Mouse (Mus musculus) forebrain, embryonic 13.5 days (tissue): Measurements from ENCODE around the gene Habp4. TPM values are rescaled to one million over a fixed set of nuclear protein-coding genes. Genes with fewer than 3 reads are reported as not detected.

Experiments used
- ATAC-seq: fragments of 200-750 bp; cut with Nextera tagmentation; 2 replicates; pipeline ENCODE4 v1.8.0; 2017
- H3K27ac ChIP-seq: fragments of 300-500 bp; sonication (generic); 2 replicates; pipeline ENCODE4 v1.5.1; 2015; ENCODE audit warnings: inconsistent platforms, mild to moderate bottlenecking, moderate library complexity
- H3K27me3 ChIP-seq: fragments of 300-500 bp; sonication (generic); 2 replicates; pipeline ENCODE4 v1.6.1; 2015; ENCODE audit warnings: mild to moderate bottlenecking, inconsistent platforms
- H3K36me3 ChIP-seq: fragments of 300-500 bp; sonication (generic); 2 replicates; pipeline ENCODE4 v1.6.1; 2015; ENCODE audit warnings: mild to moderate bottlenecking, inconsistent platforms; ENCODE audit not compliant: poor library complexity, severe bottlenecking
- H3K4me1 ChIP-seq: fragments of 300-500 bp; sonication (generic); 2 replicates; pipeline ENCODE4 v1.6.1; 2015; ENCODE audit warnings: inconsistent platforms
- H3K4me2 ChIP-seq: fragments of 300-500 bp; sonication (generic); 2 replicates; pipeline ENCODE4 v1.6.1; 2015; ENCODE audit warnings: inconsistent platforms, mild to moderate bottlenecking, moderate library complexity
- H3K4me3 ChIP-seq: fragments of 300-500 bp; sonication (generic); 2 replicates; pipeline ENCODE4 v1.5.1; 2015; ENCODE audit warnings: mild to moderate bottlenecking, inconsistent platforms
- H3K9ac ChIP-seq: fragments of 300-500 bp; sonication (generic); 2 replicates; pipeline ENCODE4 v1.6.1; 2015; ENCODE audit warnings: mild to moderate bottlenecking, inconsistent platforms
- H3K9me3 ChIP-seq: fragments of 300-500 bp; sonication (generic); replicated peaks from 2 replicates; pipeline ENCODE4 v1.6.1; 2016; ENCODE audit warnings: inconsistent platforms
- WGBS: fragments of 180-500 bp; shearing (Covaris S2); methylation state at CpG from one replicate; pipeline ENCODE4 v1.1.7; 2015; 5-methylcytosine and 5-hydroxymethylcytosine counted together
- polyA plus RNA-seq: library from polyadenylated mRNA; unstranded; fragments of >200 nt; fragmentation: Nextera tagmentation; extraction: Ambion mirVana; gene quantifications from 2 replicates; pipeline ENCODE4 v1.2.1, GENCODE M21; 2015

The Habp4 gene
- polyA plus RNA-seq: 10.9 and 12.4 TPM in 2 replicates

DNA sequence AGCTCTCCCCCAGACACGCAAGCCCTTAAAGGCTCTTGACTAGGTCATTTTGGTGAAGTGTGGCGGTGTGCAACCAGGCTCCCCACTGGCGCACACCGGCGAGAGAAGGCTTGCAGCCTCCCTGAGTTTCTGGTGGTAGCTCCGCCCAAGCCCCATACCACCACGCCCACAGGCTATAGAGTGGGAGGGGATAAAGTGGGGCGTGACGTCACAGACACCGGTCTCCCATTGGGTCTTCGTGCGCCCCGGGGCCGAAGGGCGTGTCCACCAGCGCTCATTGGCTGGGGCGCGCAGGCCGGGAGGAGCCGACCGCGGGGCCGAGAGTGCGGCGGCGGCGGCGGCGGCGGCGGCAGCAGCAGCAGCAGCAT is at the start of gene Habp4:
Habp4 (plus strand) TSS at position 277 of the 368 bp plus-strand sequence.
- Histone ChIP-seq H3K9ac (peak within 1 kb of the TSS; percentile 83), H3K27me3 (peaks cover 19% of the 10 kb centered on the region; the same call in 1 of the 2 replicates), H3K9me3 (no peaks in the 10 kb centered on the region), H3K4me1 (peaks cover 12% of the 10 kb centered on the region), H3K4me3 (peak within 1 kb of the TSS; percentile 63), H3K36me3 (peaks cover 6% of the 10 kb centered on the region; the same call in 1 of the 2 replicates), H3K27ac (peak within 1 kb of the TSS; percentile 74), H3K4me2 (peak within 1 kb of the TSS; percentile 95)
- WGBS: under 1% methylated on average over 31 of the region's 31 CpGs
- ATAC-seq: peak; percentile 99

DNA sequence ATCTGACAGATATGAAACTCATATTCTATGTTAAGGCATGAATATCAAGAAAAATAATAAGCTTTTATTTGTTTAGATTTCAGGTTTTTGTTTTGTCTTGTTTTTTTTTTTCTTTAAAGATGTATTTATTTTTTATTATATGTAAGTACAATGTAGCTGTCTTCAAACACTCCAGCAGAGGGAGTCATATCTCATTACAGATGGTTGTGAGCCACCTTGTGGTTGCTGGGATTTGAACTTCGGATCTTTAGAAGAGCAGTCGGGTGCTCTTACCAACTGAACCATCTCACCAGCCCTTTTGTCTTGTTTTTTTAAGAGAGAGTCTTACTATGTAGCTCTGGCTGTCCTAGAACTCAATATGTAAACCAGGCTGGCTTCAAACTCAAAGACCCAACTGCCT is 44.2 kb upstream of the Habp4 start:
- Histone ChIP-seq H3K9ac (no peak overlapping the region), H3K4me1 (no peaks in the 10 kb centered on the region), H3K27me3 (no peaks in the 10 kb centered on the region), H3K36me3 (no peaks in the 10 kb centered on the region), H3K4me2 (no peak overlapping the region), H3K27ac (no peak overlapping the region), H3K4me3 (no peak overlapping the region), H3K9me3 (no peaks in the 10 kb centered on the region)
- WGBS: 57% methylated on average over 2 of the region's 2 CpGs
- ATAC-seq: no peak

DNA sequence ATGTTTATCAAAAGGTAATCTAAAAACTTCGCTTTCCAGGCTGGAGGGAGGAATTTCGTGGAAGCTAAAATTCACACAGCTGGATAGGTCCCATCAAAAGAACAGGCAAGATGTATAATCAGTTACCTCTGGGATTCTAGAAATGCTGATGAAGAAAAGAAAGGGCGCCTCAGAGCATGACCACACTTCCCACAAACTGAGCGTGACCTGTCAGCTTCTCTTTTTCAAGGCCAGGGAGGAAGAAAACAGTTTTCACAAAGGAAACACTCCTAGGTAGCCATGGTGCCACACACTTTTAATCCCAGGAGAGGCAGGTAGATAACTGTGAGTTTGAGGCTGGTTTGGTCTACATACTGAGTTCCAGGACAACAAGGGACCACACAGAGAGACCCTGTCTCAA is 40.9 kb upstream of the Habp4 start:
- no peak for ATAC-seq
- Histone ChIP-seq H3K9me3 (0 out of 2 replicates have a peak, but pooled peaks cover 3% of the 10 kb centered on the region), H3K27ac (no peak overlapping the region), H3K36me3 (no peaks in the 10 kb centered on the region), H3K4me3 (no peak overlapping the region), H3K4me2 (no peak overlapping the region), H3K4me1 (no peaks in the 10 kb centered on the region), H3K9ac (no peak overlapping the region), H3K27me3 (no peaks in the 10 kb centered on the region)
- 70% methylated on average over 4 of the region's 4 CpGs for WGBS

DNA sequence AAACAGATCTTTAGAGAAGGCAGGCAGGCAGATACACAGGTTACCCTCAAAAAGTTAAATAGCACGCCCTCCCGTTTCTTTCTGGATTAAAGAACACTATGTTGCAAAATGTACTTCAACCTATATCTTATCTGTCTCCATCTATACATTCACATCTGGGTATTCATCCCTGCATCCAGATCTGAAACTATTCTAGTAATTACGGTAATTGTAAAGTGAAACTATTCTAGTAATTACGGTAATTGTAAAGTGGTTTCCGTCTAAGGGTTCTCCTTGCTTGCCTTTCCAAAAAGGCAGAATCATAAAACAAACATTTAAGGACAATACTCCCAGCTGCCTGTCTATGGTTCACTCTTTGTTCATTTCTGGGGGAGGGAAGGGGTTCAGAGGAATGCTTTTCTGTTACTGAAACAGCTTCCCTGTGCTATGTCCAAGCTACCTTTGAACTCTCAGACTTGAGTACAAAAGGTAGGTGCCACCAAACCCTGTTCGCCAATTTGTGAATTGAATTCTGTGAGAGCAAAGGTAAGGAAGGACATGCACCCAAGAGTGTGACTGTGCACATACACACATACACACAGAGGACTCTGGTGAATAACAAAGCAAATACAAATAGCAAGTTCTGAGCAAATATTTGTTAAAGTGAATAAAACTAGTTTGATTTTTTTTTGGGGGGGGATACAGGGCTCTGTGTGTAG is 38.0 kb upstream of the Habp4 start:
- no peak for ATAC-seq
- Histone ChIP-seq H3K4me1 (no peaks in the 10 kb centered on the region), H3K4me2 (no peak overlapping the region), H3K4me3 (no peak overlapping the region), H3K9me3 (0 out of 2 replicates have a peak, but pooled peaks cover 3% of the 10 kb centered on the region), H3K27me3 (no peaks in the 10 kb centered on the region), H3K9ac (no peak overlapping the region), H3K36me3 (no peaks in the 10 kb centered on the region), H3K27ac (no peak overlapping the region)
- WGBS: 26% methylated on average over 6 of the region's 6 CpGs

DNA sequence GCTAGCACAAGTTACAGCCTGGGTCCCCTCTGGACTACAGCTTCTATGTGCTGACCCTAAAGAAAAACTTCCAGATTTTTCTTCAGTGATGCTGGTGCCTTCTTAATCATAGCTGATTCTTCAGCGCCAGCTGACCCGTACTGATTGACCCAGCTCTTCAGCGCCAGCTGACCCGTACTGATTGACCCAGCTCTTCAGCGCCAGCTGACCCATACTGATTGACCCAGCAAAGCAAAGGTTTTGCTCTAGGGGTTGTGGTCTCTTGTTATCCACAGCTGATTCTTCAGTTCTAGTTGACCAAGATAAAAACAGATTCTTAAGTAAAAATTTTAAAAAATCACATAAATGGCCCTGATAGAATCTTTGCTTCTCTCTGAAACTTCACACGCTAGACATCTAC is 36.7 kb upstream of the Habp4 start:
- ATAC-seq: no peak

DNA sequence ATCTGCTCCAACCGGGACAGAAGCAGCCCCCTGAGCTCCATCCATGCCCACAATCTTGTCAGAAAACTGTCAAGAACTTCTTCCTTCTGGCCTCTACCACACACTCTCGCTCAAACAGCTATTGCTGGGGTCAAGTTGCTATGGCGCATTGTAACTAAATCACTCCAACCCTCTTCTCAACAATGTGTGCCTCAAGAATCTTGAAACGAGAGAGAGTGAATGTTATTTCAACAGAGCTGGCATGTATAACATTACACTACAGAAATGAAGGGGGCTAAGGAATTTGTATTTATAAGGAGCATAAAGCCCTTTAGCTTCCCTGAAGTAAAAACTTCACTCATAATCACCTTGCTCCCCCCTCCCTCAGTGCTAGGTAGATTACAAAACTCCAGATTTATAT is 35.3 kb upstream of the Habp4 start:
- Histone ChIP-seq H3K27ac (no peak overlapping the region), H3K27me3 (no peaks in the 10 kb centered on the region), H3K4me2 (no peak overlapping the region), H3K4me3 (no peak overlapping the region), H3K4me1 (peaks cover 5% of the 10 kb centered on the region; the same call in 1 of the 2 replicates), H3K36me3 (no peaks in the 10 kb centered on the region), H3K9me3 (0 out of 2 replicates have a peak, but pooled peaks cover 3% of the 10 kb centered on the region), H3K9ac (no peak overlapping the region)
- WGBS: 52% methylated on average over 4 of the region's 4 CpGs
- no peak for ATAC-seq

More for the DNA sequence above, 36.7 kb upstream of the Habp4 start:
- H3K9me3 ChIP-seq: 0 out of 2 replicates have a peak, but pooled peaks cover 3% of the 10 kb centered on the region
- no peak overlapping the region for H3K27ac ChIP-seq
- 78% methylated on average over 6 of the region's 6 CpGs for WGBS
- H3K4me2 ChIP-seq: no peak overlapping the region
- no peak overlapping the region for H3K4me3 ChIP-seq
- no peaks in the 10 kb centered on the region for H3K36me3 ChIP-seq
- no peak overlapping the region for H3K9ac ChIP-seq
- H3K4me1 ChIP-seq: peaks cover 5% of the 10 kb centered on the region; the same call in 1 of the 2 replicates
- H3K27me3 ChIP-seq: no peaks in the 10 kb centered on the region

DNA sequence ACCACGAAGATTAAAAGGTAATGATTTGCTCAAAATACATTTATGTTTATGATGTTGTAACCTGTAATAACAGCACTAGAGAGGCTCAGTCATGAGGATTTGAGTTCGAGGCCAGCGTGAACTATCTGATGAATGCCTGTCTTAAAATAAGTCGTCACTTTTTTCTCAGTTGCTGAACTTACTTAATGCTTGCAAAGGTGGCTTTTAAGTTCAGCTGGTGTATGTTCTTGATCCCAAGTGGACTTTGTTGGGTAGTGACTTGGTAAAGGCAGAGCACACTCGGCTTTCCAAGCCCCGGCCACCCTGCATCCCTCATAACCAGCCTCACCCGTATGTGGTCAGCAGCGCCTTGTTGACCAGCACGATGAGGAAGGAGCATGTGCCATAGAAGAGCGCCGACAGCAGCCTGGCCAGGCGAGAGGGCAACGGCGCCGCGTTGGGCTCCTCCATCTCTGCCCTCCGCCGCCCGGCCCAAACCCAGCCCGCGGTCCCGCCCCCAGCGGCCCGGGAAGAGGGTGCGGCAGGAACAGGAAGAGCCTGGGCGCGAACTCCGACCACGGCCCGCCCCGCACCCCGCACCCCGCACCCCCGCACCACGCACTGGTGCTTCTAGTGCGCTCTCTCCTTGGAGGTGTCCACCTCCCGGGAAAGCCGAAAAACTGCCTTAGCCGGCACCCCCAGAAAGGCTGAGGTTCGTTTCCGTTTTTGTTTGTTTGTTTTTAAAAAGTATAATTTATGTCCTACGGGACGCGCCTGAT is 32.6 kb upstream of the Habp4 start, which contains the start of gene Slc35d2:
Slc35d2 (minus strand) TSS at position 511 of the 758 bp plus-strand sequence.
- ATAC-seq: peak; percentile 78
- no peaks in the 10 kb centered on the region for H3K9me3 ChIP-seq
- H3K4me2 ChIP-seq: peak within 1 kb of the TSS; percentile 78
- H3K27me3 ChIP-seq: no peaks in the 10 kb centered on the region
- H3K9ac ChIP-seq: peak within 1 kb of the TSS; percentile 61
- H3K4me3 ChIP-seq: peak within 1 kb of the TSS; percentile 46
- 14% methylated on average over 31 of the region's 44 CpGs for WGBS
- peaks cover 10% of the 10 kb centered on the region for H3K36me3 ChIP-seq
- peaks cover 5% of the 10 kb centered on the region; the same call in 1 of the 2 replicates for H3K4me1 ChIP-seq
- H3K27ac ChIP-seq: no peak within 1 kb of the TSS

DNA sequence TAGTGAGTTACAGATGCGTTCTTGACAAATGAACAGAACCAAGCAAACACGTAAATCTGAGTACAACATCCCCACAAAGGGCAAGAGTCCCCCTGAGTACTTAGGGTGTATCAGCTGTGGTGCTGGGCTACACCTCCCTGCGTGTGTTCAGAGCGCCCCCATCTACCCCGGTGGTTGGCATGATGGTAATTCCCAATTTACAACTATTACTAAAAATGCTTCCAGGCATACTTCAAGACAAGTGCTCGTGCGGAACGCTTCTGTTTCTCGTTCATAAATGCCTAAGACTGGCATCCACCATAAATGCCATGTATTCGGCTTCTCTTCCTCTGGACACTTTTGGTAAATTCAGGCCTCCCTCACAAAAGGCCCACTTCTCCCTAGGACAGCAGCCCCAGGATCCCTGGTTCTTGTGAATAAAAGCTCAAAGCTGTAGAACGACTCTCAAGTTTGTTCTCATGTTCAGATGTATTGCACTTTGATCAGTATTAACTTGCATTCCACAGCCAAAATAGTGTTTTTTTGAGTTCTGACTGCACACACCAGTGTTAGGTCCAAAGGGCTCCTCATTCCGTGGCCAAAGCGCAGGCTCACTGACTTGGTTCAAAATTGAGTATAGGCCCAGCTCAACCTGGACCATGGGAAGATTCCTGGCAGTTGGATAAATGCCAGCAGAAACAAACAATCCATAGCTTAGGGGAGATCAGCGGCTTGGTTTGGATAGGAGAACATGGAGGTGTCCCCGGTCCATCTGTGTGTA is 31.8 kb upstream of the Habp4 start:
- Histone ChIP-seq H3K4me2 (peak overlapping the region; percentile 78), H3K9ac (peak overlapping the region; percentile 61), H3K27ac (no peak overlapping the region), H3K4me1 (peaks cover 5% of the 10 kb centered on the region; the same call in 1 of the 2 replicates), H3K27me3 (no peaks in the 10 kb centered on the region), H3K4me3 (peak overlapping the region; percentile 46), H3K9me3 (no peaks in the 10 kb centered on the region), H3K36me3 (peaks cover 14% of the 10 kb centered on the region)
- 45% methylated on average over 15 of the region's 15 CpGs for WGBS
- peak; percentile 71 for ATAC-seq

DNA sequence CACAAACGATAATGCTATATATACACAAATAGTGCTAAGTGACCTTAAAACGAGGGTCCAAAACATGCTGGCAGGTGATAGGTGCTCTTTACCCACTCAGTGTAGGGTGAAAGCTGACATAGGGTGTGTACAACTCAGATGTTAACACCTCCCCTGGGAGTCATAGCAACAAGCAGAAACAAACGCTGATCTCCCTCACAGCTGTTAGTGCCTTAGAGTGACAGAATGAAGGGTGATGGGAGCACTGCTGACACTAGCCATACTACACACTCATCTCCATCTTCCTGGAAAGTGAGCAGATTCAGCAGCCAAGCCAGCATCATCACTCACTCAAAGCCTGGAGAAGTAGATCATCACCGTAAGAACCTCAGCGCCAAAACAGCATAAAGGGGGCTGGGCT is 11.5 kb upstream of the Habp4 start:
- H3K27me3 ChIP-seq: no peaks in the 10 kb centered on the region
- peaks cover 29% of the 10 kb centered on the region for H3K4me1 ChIP-seq
- no peak overlapping the region for H3K27ac ChIP-seq
- H3K36me3 ChIP-seq: no peaks in the 10 kb centered on the region
- WGBS: 75% methylated on average over 5 of the region's 5 CpGs
- ATAC-seq: no peak
- no peak overlapping the region for H3K4me3 ChIP-seq
- H3K9me3 ChIP-seq: no peaks in the 10 kb centered on the region
- peak overlapping the region; percentile 45 for H3K4me2 ChIP-seq
- peak overlapping the region; percentile 12; the same call in 1 of the 2 replicates for H3K9ac ChIP-seq

DNA sequence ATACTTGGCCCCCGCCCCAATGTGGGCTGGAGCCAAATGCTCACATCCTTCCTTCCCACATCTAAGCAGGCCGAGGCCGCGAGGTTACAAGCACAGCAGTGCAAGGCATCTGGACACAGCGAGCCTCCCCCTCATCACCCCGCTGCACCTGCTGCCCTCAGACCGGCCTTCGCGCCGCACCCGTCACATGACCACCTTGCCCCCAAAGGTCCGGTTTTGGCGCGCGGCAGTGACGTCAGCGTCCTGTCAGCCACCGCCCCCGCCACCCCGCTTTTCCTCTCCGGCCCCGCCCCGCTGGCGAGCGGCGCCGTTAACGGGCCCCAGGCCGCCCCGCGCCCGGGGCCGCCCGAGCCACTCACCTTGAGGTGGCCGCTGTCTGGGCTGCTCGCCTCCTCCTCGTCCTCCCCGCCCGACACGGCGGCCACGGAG is 9.4 kb upstream of the Habp4 start:
- Histone ChIP-seq H3K9ac (peak overlapping the region; percentile 80), H3K4me2 (peak overlapping the region; percentile 87), H3K27ac (peak overlapping the region; percentile 87), H3K4me3 (peak overlapping the region; percentile 88), H3K9me3 (no peaks in the 10 kb centered on the region), H3K4me1 (peaks cover 29% of the 10 kb centered on the region), H3K27me3 (0 out of 2 replicates have a peak, but pooled peaks cover 3% of the 10 kb centered on the region), H3K36me3 (no peaks in the 10 kb centered on the region)
- ATAC-seq: peak; percentile 31
- under 1% methylated on average over 42 of the region's 42 CpGs for WGBS

DNA sequence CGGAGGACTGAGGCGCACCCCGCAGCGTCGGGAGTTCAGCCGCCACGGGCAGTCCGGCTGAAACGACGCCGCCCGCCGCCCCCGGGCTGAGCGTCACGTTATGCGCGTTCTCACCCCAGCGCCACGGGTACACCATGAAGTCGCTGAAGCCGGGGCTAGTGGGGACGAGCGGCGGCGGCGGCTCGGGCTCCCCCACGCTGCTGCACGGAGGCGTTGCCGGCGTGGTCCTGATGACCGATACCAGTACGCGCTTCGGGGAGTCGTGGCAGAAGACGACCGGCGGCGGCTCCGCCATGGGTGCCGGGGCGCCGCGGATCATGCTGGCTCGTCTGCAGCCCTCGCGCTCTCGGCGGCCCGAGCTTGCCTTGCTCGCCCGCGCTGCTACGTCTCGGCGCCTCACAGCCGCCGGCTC is 8.9 kb upstream of the Habp4 start:
- peak overlapping the region; percentile 80 for H3K9ac ChIP-seq
- H3K9me3 ChIP-seq: no peaks in the 10 kb centered on the region
- peak overlapping the region; percentile 87 for H3K27ac ChIP-seq
- peak overlapping the region; percentile 88 for H3K4me3 ChIP-seq
- H3K4me2 ChIP-seq: peak overlapping the region; percentile 87
- ATAC-seq: peak; percentile 44
- H3K27me3 ChIP-seq: peaks cover 3% of the 10 kb centered on the region; the same call in 1 of the 2 replicates
- no peaks in the 10 kb centered on the region for H3K36me3 ChIP-seq
- peaks cover 29% of the 10 kb centered on the region for H3K4me1 ChIP-seq
- under 1% methylated on average over 52 of the region's 61 CpGs for WGBS
